Mouse (Mus musculus): ENCODE measurements around the gene Lcp1. TPM values are rescaled to one million over a fixed set of nuclear protein-coding genes. Genes with fewer than 3 reads are reported as not detected.

Gene Lcp1
- polyA plus RNA-seq, 1 experiment = not detected

DNA sequence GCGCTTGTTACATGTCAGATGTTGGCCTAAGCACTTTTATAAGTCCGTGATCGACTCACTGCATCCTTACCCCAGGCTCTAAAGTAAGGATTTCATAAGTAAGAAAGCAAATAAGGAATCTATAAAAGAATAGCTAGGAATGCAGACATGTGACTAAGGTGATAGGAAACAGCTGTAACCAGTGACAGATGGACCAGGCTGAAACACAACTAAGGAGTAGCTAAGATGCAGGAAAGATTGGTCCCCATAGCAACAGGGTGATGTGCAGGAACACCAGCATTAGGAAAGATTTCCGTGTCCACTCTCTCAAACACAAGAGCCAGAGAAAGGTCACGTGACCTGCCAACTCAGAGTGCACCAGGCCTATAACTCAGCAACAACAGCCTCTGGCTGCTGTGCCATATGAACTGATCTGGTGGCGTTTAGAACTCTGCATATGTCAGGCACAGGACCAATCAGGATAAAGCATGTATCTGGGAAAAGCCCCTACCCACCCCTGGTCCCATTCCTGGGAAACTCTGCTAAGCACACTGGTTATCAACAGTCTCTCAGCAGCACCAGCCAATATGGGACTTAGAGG is 77.8 kb downstream of the Lcp1 start:
- Histone ChIP-seq H3K27ac (ENCODE audit: insufficient read depth, low read depth, low read length) (no peak overlapping the region), H3K4me3 (ENCODE audit: insufficient read depth, low read depth, low read length) (no peak overlapping the region), H3K4me1 (ENCODE audit: control insufficient read depth, insufficient read depth, low read length) (no peaks in the 10 kb centered on the region)
- TF ChIP-seq POLR2A (IDR thresholded peaks at IDR 0.05; ENCODE audit: insufficient read depth, low read depth, low read length) = no peak
- TF ChIP-seq CTCF (IDR thresholded peaks at IDR 0.05; ENCODE audit: insufficient read depth, low read depth, low read length) = no peak
- 87% methylated on average over 6 of the region's 6 CpGs for WGBS

DNA sequence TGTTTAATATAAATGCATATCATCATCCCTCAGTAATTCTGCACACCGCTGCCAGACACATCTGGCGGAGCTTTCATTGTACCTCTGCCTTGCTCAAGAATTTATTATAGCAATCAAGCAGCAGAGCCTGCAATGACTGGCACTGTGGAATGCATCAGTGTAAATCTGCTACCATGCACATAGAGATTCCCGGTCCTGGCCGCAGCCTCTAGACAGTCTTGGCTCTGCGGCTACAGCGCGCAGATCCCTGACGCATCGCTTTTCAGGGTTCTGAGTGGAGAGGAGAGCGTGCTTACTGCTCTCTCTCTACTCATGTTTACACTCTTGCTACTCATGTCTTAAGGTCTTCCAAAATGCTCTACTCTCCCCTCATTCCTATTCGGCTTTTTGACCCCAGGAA is 82.9 kb downstream of the Lcp1 start:
- 62% methylated on average over 11 of the region's 11 CpGs for WGBS
- TF ChIP-seq POLR2A (IDR thresholded peaks at IDR 0.05; ENCODE audit: insufficient read depth, low read depth, low read length) (no peak), CTCF (IDR thresholded peaks at IDR 0.05; ENCODE audit: insufficient read depth, low read depth, low read length) (no peak)

GRCm38 (mm10) chr14:75218843-75219242 is 87.9 kb downstream of the Lcp1 start:
- 84% methylated on average over 2 of the region's 2 CpGs for WGBS
- TF ChIP-seq POLR2A (IDR thresholded peaks at IDR 0.05; ENCODE audit: insufficient read depth, low read depth, low read length) (no peak), CTCF (IDR thresholded peaks at IDR 0.05; ENCODE audit: insufficient read depth, low read depth, low read length) (no peak)

More for the DNA sequence above, 82.9 kb downstream of the Lcp1 start:
- Histone ChIP-seq H3K27ac (ENCODE audit: insufficient read depth, low read depth, low read length) (no peak overlapping the region), H3K4me3 (ENCODE audit: insufficient read depth, low read depth, low read length) (no peak overlapping the region), H3K4me1 (ENCODE audit: control insufficient read depth, insufficient read depth, low read length) (no peaks in the 10 kb centered on the region)

GRCm38 (mm10) chr14:75219250-75219913 is 88.5 kb downstream of the Lcp1 start:
- TF ChIP-seq POLR2A (IDR thresholded peaks at IDR 0.05; ENCODE audit: insufficient read depth, low read depth, low read length) (no peak), CTCF (IDR thresholded peaks at IDR 0.05; ENCODE audit: insufficient read depth, low read depth, low read length) (no peak)
- 52% methylated on average over 5 of the region's 5 CpGs for WGBS
- H3K27ac ChIP-seq (ENCODE audit: insufficient read depth, low read depth, low read length) = no peak overlapping the region

More at GRCm38 (mm10) chr14:75218843-75219242, 87.9 kb downstream of the Lcp1 start:
- Histone ChIP-seq H3K4me3 (ENCODE audit: insufficient read depth, low read depth, low read length) (no peak overlapping the region), H3K4me1 (ENCODE audit: control insufficient read depth, insufficient read depth, low read length) (no peaks in the 10 kb centered on the region), H3K27ac (ENCODE audit: insufficient read depth, low read depth, low read length) (no peak overlapping the region)

GRCm38 (mm10) chr14:75222386-75222785 is 91.5 kb downstream of the Lcp1 start:
- Histone ChIP-seq H3K27ac (ENCODE audit: insufficient read depth, low read depth, low read length) (no peak overlapping the region), H3K4me1 (ENCODE audit: control insufficient read depth, insufficient read depth, low read length) (no peaks in the 10 kb centered on the region; the same call in 1 of the 2 replicates), H3K4me3 (ENCODE audit: insufficient read depth, low read depth, low read length) (no peak overlapping the region)
- WGBS = 87% methylated on average over 6 of the region's 6 CpGs
- TF ChIP-seq POLR2A (IDR thresholded peaks at IDR 0.05; ENCODE audit: insufficient read depth, low read depth, low read length) = no peak
- no peak for TF ChIP-seq CTCF (IDR thresholded peaks at IDR 0.05; ENCODE audit: insufficient read depth, low read depth, low read length)

More at GRCm38 (mm10) chr14:75219250-75219913, 88.5 kb downstream of the Lcp1 start:
- Histone ChIP-seq H3K4me3 (ENCODE audit: insufficient read depth, low read depth, low read length) (no peak overlapping the region), H3K4me1 (ENCODE audit: control insufficient read depth, insufficient read depth, low read length) (no peaks in the 10 kb centered on the region)

- Histone ChIP-seq H3K4me1 (ENCODE audit: control insufficient read depth, insufficient read depth, low read length) (peaks cover 5% of the 10 kb centered on the region), H3K27ac (ENCODE audit: insufficient read depth, low read depth, low read length) (no peak overlapping the region), H3K4me3 (ENCODE audit: insufficient read depth, low read depth, low read length) (no peak overlapping the region)
- WGBS = 76% methylated on average over 6 of the region's 6 CpGs
- TF ChIP-seq POLR2A (IDR thresholded peaks at IDR 0.05; ENCODE audit: insufficient read depth, low read depth, low read length) (no peak), CTCF (IDR thresholded peaks at IDR 0.05; ENCODE audit: insufficient read depth, low read depth, low read length) (no peak)
Measured at GRCm38 (mm10) chr14:75227453-75228084, 96.7 kb downstream of the Lcp1 start.

DNA sequence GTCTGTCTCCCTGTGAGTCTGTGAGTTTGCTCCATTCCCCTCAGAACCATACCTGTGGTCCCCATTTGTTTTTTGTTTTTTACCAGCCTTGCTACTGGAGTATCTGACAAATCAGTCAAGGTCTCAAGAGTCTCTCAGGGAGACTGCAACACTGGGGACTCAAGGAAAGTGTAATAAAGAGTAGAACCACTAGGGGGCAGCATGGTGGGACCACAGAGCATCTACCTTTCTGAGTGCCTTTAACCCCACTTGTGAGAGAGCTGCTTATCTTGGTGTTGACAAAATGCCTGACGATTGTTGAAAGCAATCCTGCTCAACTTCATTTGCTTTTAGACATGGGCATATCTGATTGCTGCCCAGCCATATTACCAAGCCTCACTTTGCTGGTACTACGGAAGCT is 98.9 kb downstream of the Lcp1 start:
- Histone ChIP-seq H3K27ac (ENCODE audit: insufficient read depth, low read depth, low read length) (no peak overlapping the region), H3K4me1 (ENCODE audit: control insufficient read depth, insufficient read depth, low read length) (peaks cover 5% of the 10 kb centered on the region), H3K4me3 (ENCODE audit: insufficient read depth, low read depth, low read length) (no peak overlapping the region)
- 73% methylated on average over 2 of the region's 2 CpGs for WGBS
- TF ChIP-seq POLR2A (IDR thresholded peaks at IDR 0.05; ENCODE audit: insufficient read depth, low read depth, low read length) (no peak), CTCF (IDR thresholded peaks at IDR 0.05; ENCODE audit: insufficient read depth, low read depth, low read length) (no peak)

DNA sequence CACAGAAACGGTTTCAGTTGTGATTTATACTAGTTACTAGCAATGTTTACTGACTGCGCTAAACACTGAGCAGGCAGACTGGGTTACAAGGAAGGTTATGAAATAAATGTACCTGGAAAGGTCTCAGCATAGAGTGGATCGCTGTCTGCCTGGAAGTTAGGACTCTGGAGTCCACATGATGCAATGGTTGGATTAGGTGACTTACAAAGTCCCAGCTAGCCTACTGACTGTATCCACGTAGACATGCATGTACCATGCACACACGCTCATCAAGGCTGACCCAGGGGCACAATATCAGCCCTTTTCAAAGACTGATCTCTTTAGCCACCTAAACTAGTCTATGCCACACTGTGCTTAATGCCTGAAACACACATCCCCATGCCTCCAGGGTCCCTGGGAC is 102.2 kb downstream of the Lcp1 start:
- Histone ChIP-seq H3K4me1 (ENCODE audit: control insufficient read depth, insufficient read depth, low read length) (peaks cover 5% of the 10 kb centered on the region), H3K27ac (ENCODE audit: insufficient read depth, low read depth, low read length) (no peak overlapping the region), H3K4me3 (ENCODE audit: insufficient read depth, low read depth, low read length) (no peak overlapping the region)
- WGBS = 96% methylated on average over 5 of the region's 5 CpGs
- TF ChIP-seq POLR2A (IDR thresholded peaks at IDR 0.05; ENCODE audit: insufficient read depth, low read depth, low read length) (no peak), CTCF (IDR thresholded peaks at IDR 0.05; ENCODE audit: insufficient read depth, low read depth, low read length) (no peak)

GRCm38 (mm10) chr14:75235552-75235951 is 104.7 kb downstream of the Lcp1 start:
- no peaks in the 10 kb centered on the region for H3K4me1 ChIP-seq (ENCODE audit: control insufficient read depth, insufficient read depth, low read length)
- no peak overlapping the region for H3K4me3 ChIP-seq (ENCODE audit: insufficient read depth, low read depth, low read length)
- WGBS = 32% methylated on average over 8 of the region's 8 CpGs
- TF ChIP-seq CTCF (IDR thresholded peaks at IDR 0.05; ENCODE audit: insufficient read depth, low read depth, low read length) (no peak), POLR2A (IDR thresholded peaks at IDR 0.05; ENCODE audit: insufficient read depth, low read depth, low read length) (no peak)
- H3K27ac ChIP-seq (ENCODE audit: insufficient read depth, low read depth, low read length) = no peak overlapping the region

Measured in olfactory bulb, adult 2 months (tissue).